Comparison of ENCODE assay signal across 27 mouse cellular contexts in genomic region chr3:61415883-61416282, GRCm38 (mm10). TPM values are rescaled to one million over a fixed set of nuclear protein-coding genes. Genes with fewer than 3 reads are reported as not detected.
DNase-seq lines count a peak whose midpoint lies in the region; ATAC-seq and TF ChIP-seq lines count a peak whose summit lies in the region.
"Had no signal": no experiment of that assay in that cellular context is flagged by ENCODE, and none has a peak within 500 bp of the region (broad histone marks: within the 10 kb centered on the region; RNA-seq: fewer than 3 reads in every experiment).

No protein-coding gene starts in this region.

- TF ChIP-seq EP300 in lung, postnatal 0 days (IDR thresholded peaks at IDR 0.05), result no peak

- no peak overlapping the region for H3K4me3 ChIP-seq in gastrocnemius, adult 2 months
- no peak overlapping the region for H3K4me3 ChIP-seq in lung, postnatal 0 days (ENCODE audit: low read depth, low read length)
- H3K4me3 ChIP-seq in lung, adult 2 months (replicated peaks; ENCODE audit: extremely low read depth, low read depth, low read length), result no peak overlapping the region
- no peak overlapping the region for H3K4me3 ChIP-seq in midbrain, postnatal 0 days (ENCODE audit: low read depth, low read length)
- H3K4me3 ChIP-seq in midbrain, embryonic 13.5 days (replicated peaks), result no peak overlapping the region
- H3K4me3 ChIP-seq: forebrain, embryonic 10.5 days; heart, embryonic 15.5 days; layer of hippocampus, adult 2 months had no signal

- no peaks in the 10 kb centered on the region for H3K36me3 ChIP-seq in lung, postnatal 0 days (ENCODE audit: insufficient read depth, low read length)
- no peaks in the 10 kb centered on the region for H3K36me3 ChIP-seq in midbrain, postnatal 0 days (ENCODE audit: insufficient read depth, low read length)
- no peaks in the 10 kb centered on the region for H3K36me3 ChIP-seq in midbrain, embryonic 13.5 days
- H3K36me3 ChIP-seq: forebrain, embryonic 10.5 days; heart, embryonic 15.5 days had no signal

- no peak for DNase-seq in gastrocnemius, adult 2 months
- DNase-seq in gastrocnemius, postnatal 36 days, result no peak
- peak; percentile 18 for DNase-seq in lung, postnatal 0 days (ENCODE audit: low spot score)
- no peak for DNase-seq in lung, adult 2 months
- DNase-seq in midbrain, postnatal 0 days (ENCODE audit: low spot score), result peak; percentile 16
- peak; percentile 10 for DNase-seq in skeletal muscle tissue, adult 2 months (ENCODE audit: low read depth, low spot score)
- no peak for DNase-seq in urinary bladder, postnatal 25 days (ENCODE audit: low spot score)
- DNase-seq: adrenal gland, postnatal 14 days; cerebellum, adult 11-12 months; cerebellum, postnatal 10 days; gastrocnemius, postnatal 25 days; heart, postnatal 4 days; kidney, postnatal 25 days; layer of hippocampus, postnatal 36 days; lung, adult 18-20 months had no signal

- no peak overlapping the region for H3K9ac ChIP-seq in lung, postnatal 0 days (replicated peaks; ENCODE audit: low read depth)
- H3K9ac ChIP-seq in midbrain, postnatal 0 days (replicated peaks; ENCODE audit: low read length, poor library complexity, severe bottlenecking), result no peak overlapping the region
- H3K9ac ChIP-seq in midbrain, embryonic 13.5 days (replicated peaks), result no peak overlapping the region
- H3K9ac ChIP-seq: heart, embryonic 15.5 days had no signal

- WGBS in lung, postnatal 0 days, result 67% methylated on average over 1 of the region's 1 CpGs
- WGBS in lung, adult 2 months, result 63% methylated on average over 1 of the region's 1 CpGs
- WGBS in midbrain, postnatal 0 days, result 36% methylated on average over 1 of the region's 1 CpGs
- WGBS in midbrain, embryonic 13.5 days, result 33% methylated on average over 1 of the region's 1 CpGs

- H3K4me1 ChIP-seq in lung, postnatal 0 days (ENCODE audit: insufficient read depth, low read depth, low read length), result no peaks in the 10 kb centered on the region
- H3K4me1 ChIP-seq in lung, adult 2 months (ENCODE audit: control insufficient read depth, insufficient read depth, low read length), result no peaks in the 10 kb centered on the region; the same call in 1 of the 2 replicates
- no peaks in the 10 kb centered on the region for H3K4me1 ChIP-seq in midbrain, postnatal 0 days (ENCODE audit: insufficient read depth, low read length)
- H3K4me1 ChIP-seq in midbrain, embryonic 13.5 days (replicated peaks), result peaks cover 3% of the 10 kb centered on the region; the same call in 1 of the 2 replicates
- H3K4me1 ChIP-seq: forebrain, embryonic 10.5 days; heart, embryonic 15.5 days had no signal

- intact Hi-C loops in gastrocnemius, adult 2 months (cut with DNase I), result no loop called here
- intact Hi-C loops in gastrocnemius, postnatal 36 days (cut with DNase I), result no loop called here

- no peak overlapping the region for H3K4me2 ChIP-seq in lung, postnatal 0 days (replicated peaks; ENCODE audit: low read depth, low read length)
- no peak overlapping the region for H3K4me2 ChIP-seq in midbrain, postnatal 0 days (ENCODE audit: low read depth, low read length, poor library complexity, severe bottlenecking)
- no peak overlapping the region for H3K4me2 ChIP-seq in midbrain, embryonic 13.5 days (replicated peaks)
- H3K4me2 ChIP-seq: heart, embryonic 15.5 days; liver, embryonic 11.5 days had no signal

- no peak for ATAC-seq in lung, postnatal 0 days
- no peak for ATAC-seq in midbrain, postnatal 0 days (ENCODE audit: low FRiP score)
- no peak for ATAC-seq in midbrain, embryonic 13.5 days
- ATAC-seq: forebrain, embryonic 16.5 days; intestine, postnatal 0 days had no signal

- no peak for TF ChIP-seq POLR2A in lung, adult 2 months (IDR thresholded peaks at IDR 0.05; ENCODE audit: borderline replicate concordance, extremely low read depth, low read depth, low read length)

- H3K9me3 ChIP-seq in lung, postnatal 0 days (ENCODE audit: low read length), result no peaks in the 10 kb centered on the region
- H3K9me3 ChIP-seq in midbrain, postnatal 0 days (ENCODE audit: low read length), result no peaks in the 10 kb centered on the region
- no peaks in the 10 kb centered on the region for H3K9me3 ChIP-seq in midbrain, embryonic 13.5 days
- H3K9me3 ChIP-seq: forebrain, embryonic 10.5 days; heart, embryonic 15.5 days had no signal

- H3K27me3 ChIP-seq in lung, postnatal 0 days (replicated peaks; ENCODE audit: insufficient read depth, low read length), result no peaks in the 10 kb centered on the region
- no peaks in the 10 kb centered on the region for H3K27me3 ChIP-seq in midbrain, postnatal 0 days (ENCODE audit: insufficient read depth, low read length)
- no peaks in the 10 kb centered on the region for H3K27me3 ChIP-seq in midbrain, embryonic 13.5 days
- H3K27me3 ChIP-seq: heart, embryonic 15.5 days had no signal

- no peak for TF ChIP-seq CTCF in gastrocnemius, adult 2 months (IDR thresholded peaks at IDR 0.05)
- no peak for TF ChIP-seq CTCF in lung, postnatal 0 days (IDR thresholded peaks at IDR 0.05)
- TF ChIP-seq CTCF in lung, adult 2 months (IDR thresholded peaks at IDR 0.05; ENCODE audit: insufficient read depth, low read length), result no peak
- no peak for TF ChIP-seq CTCF in midbrain, postnatal 0 days (IDR thresholded peaks at IDR 0.05)

- peak overlapping the region; percentile 24; the same call in 1 of the 2 replicates for H3K27ac ChIP-seq in gastrocnemius, adult 2 months
- no peak overlapping the region for H3K27ac ChIP-seq in lung, postnatal 0 days (ENCODE audit: low read length)
- H3K27ac ChIP-seq in midbrain, postnatal 0 days (ENCODE audit: low read depth, low read length), result no peak overlapping the region
- no peak overlapping the region for H3K27ac ChIP-seq in midbrain, embryonic 13.5 days
- H3K27ac ChIP-seq: forebrain, embryonic 10.5 days; heart, embryonic 15.5 days; layer of hippocampus, adult 2 months; stomach, postnatal 0 days had no signal

RNA-seq across cellular contexts. Expression of gene B430305J03Rik, which starts 50.1 kb away (rescaled TPM):
- total RNA-seq in gastrocnemius, adult 2 months (2021), result not detected
- not detected for total RNA-seq in gastrocnemius, postnatal 36 days (2021)
- not detected in 2 replicates for polyA plus RNA-seq in lung, postnatal 0 days (2015; fragmentation: Nextera tagmentation; extraction: Ambion mirVana)
- polyA plus RNA-seq in lung, adult 2 months (2012; rRNA removed), result 0.14 and 0.20 TPM in 2 replicates
- 1.8 and 2.6 TPM in 2 replicates for total RNA-seq in midbrain, postnatal 0 days (2014; rRNA removed)
- polyA plus RNA-seq in midbrain, postnatal 0 days (2015; fragmentation: Nextera tagmentation; extraction: Ambion mirVana), result not detected in 2 replicates
- not detected in 2 replicates for polyA plus RNA-seq in midbrain, embryonic 13.5 days (2015; fragmentation: Nextera tagmentation; extraction: Ambion mirVana)
- total RNA-seq: adrenal gland, postnatal 14 days had no signal
- polyA plus RNA-seq: embryonic facial prominence, embryonic 11.5 days; forebrain, embryonic 10.5 days; forebrain, embryonic 16.5 days; heart, embryonic 15.5 days; intestine, postnatal 0 days; kidney, embryonic 14.5 days; limb, embryonic 11.5 days; liver, embryonic 11.5 days; stomach, postnatal 0 days; thymus, postnatal 0 days had no signal

RNA-seq across cellular contexts. Expression of gene Rap2b, which starts 54.4 kb away (rescaled TPM):
- 1 to 10 TPM; 1.2 to 1.5 TPM for total RNA-seq in gastrocnemius, adult 2 months (2021)
- 1 to 10 TPM; 1.3 to 1.4 TPM for total RNA-seq in gastrocnemius, postnatal 36 days (2021)
- polyA plus RNA-seq in lung, postnatal 0 days (2015; fragmentation: Nextera tagmentation; extraction: Ambion mirVana), result 6.8 and 7.0 TPM in 2 replicates
- 4.1 and 5.1 TPM in 2 replicates for polyA plus RNA-seq in lung, adult 2 months (2012; rRNA removed)
- total RNA-seq in midbrain, postnatal 0 days (2014; rRNA removed), result 7.6 and 12.0 TPM in 2 replicates
- polyA plus RNA-seq in midbrain, postnatal 0 days (2015; fragmentation: Nextera tagmentation; extraction: Ambion mirVana), result 14.9 and 16.8 TPM in 2 replicates
- polyA plus RNA-seq in midbrain, embryonic 13.5 days (2015; fragmentation: Nextera tagmentation; extraction: Ambion mirVana), result 11.9 and 12.0 TPM in 2 replicates

Comparison
In these comparisons a context has a peak if more than half of its experiments do, and no peak if none do; other contexts are left out.
1. DNase-seq: peak in lung, postnatal 0 days (single experiment), midbrain, postnatal 0 days (single experiment) and skeletal muscle tissue, adult 2 months (single experiment); none in gastrocnemius, adult 2 months (single experiment), gastrocnemius, postnatal 36 days (0 of 2), lung, adult 2 months (single experiment) and urinary bladder, postnatal 25 days (single experiment).